Mouse (Mus musculus) liver, embryonic 11.5 days (tissue): ENCODE data around the gene Pcgf3. TPM values are rescaled to one million over a fixed set of nuclear protein-coding genes. Genes with fewer than 3 reads are reported as not detected.

Experiments
- ATAC-seq: fragments of 200-750 bp; cut with Nextera tagmentation; replicated peaks from 2 replicates; pipeline ENCODE4 v1.8.0; 2017; ENCODE audit warnings: moderate number of reproducible peaks, mild to moderate bottlenecking, moderate TSS enrichment, moderate library complexity; ENCODE audit not compliant: low FRiP score
- DNase-seq: peaks from one replicate; pipeline ENCODE4 v3.0.0-alpha.2; 2017; ENCODE audit warnings: low spot score
- H3K27ac ChIP-seq: fragments of 300-500 bp; sonication (generic); 2 replicates; pipeline ENCODE4 v1.5.1; 2014; ENCODE audit warnings: mild to moderate bottlenecking, low read depth, low read length, control low read depth
- H3K27me3 ChIP-seq: fragments of 300-500 bp; sonication (generic); replicated peaks from 2 replicates; pipeline ENCODE4 v1.6.1; 2014; ENCODE audit warnings: low read length, mixed read lengths; ENCODE audit not compliant: control insufficient read depth, insufficient read depth
- H3K36me3 ChIP-seq: fragments of 300-500 bp; sonication (generic); 2 replicates; pipeline ENCODE4 v1.6.1; 2014; ENCODE audit warnings: mild to moderate bottlenecking, low read length, moderate library complexity, mixed read lengths; ENCODE audit not compliant: control insufficient read depth, insufficient read depth
- H3K4me1 ChIP-seq: fragments of 300-500 bp; sonication (generic); replicated peaks from 2 replicates; pipeline ENCODE4 v1.6.1; 2014; ENCODE audit warnings: low read length, mixed read lengths; ENCODE audit not compliant: control insufficient read depth, insufficient read depth
- H3K4me2 ChIP-seq: fragments of 300-500 bp; sonication (generic); 2 replicates; pipeline ENCODE4 v1.6.1; 2014; ENCODE audit warnings: mild to moderate bottlenecking, control low read depth, moderate library complexity
- H3K4me3 ChIP-seq: fragments of 300-500 bp; sonication (generic); 2 replicates; pipeline ENCODE4 v1.5.1; 2014; ENCODE audit warnings: low read depth, low read length, control low read depth
- H3K9ac ChIP-seq: fragments of 300-500 bp; sonication (generic); 2 replicates; pipeline ENCODE4 v1.6.1; 2014; ENCODE audit warnings: low read depth, low read length, control low read depth
- H3K9me3 ChIP-seq: fragments of 300-500 bp; sonication (generic); 2 replicates; pipeline ENCODE4 v1.6.1; 2016; ENCODE audit warnings: low read length, inconsistent platforms, mixed read lengths; ENCODE audit not compliant: control insufficient read depth
- whole genome bisulfite sequencing: fragments of 180-500 bp; shearing (Covaris S2); extraction: QIAGEN DNeasy Blood & Tissue Kit; methylation state at CpG from one replicate; pipeline ENCODE4 v1.1.7; 2014; 5-methylcytosine and 5-hydroxymethylcytosine counted together
- polyA plus RNA-seq: library from polyadenylated mRNA; unstranded; fragments of >200 nt; fragmentation: Nextera tagmentation; extraction: Ambion mirVana; gene quantifications from 2 replicates; pipeline ENCODE4 v1.2.1, GENCODE M21; 2014

The Pcgf3 gene
- polyA plus RNA-seq, 1 experiment from 2014 or later: 19.6 TPM

GRCm38 (mm10) chr5:108521896-108522295, 60.9 kb downstream of the Pcgf3 start:
- Histone ChIP-seq H3K9ac (no peak overlapping the region), H3K4me3 (no peak overlapping the region), H3K36me3 (no peaks in the 10 kb centered on the region), H3K27ac (no peak overlapping the region), H3K9me3 (no peaks in the 10 kb centered on the region), H3K4me1 (no peaks in the 10 kb centered on the region), H3K4me2 (no peak overlapping the region), H3K27me3 (no peaks in the 10 kb centered on the region)
- DNase-seq: no peak
- no peak for ATAC-seq
- WGBS: 74% methylated on average over 3 of the region's 3 CpGs

- Histone ChIP-seq H3K36me3 (no peaks in the 10 kb centered on the region), H3K27ac (no peak overlapping the region), H3K9ac (no peak overlapping the region), H3K9me3 (no peaks in the 10 kb centered on the region), H3K4me1 (no peaks in the 10 kb centered on the region), H3K4me2 (no peak overlapping the region), H3K27me3 (no peaks in the 10 kb centered on the region), H3K4me3 (no peak overlapping the region)
- WGBS: 77% methylated on average over 3 of the region's 3 CpGs
- ATAC-seq (no peak), DNase-seq (no peak)
Measured at GRCm38 (mm10) chr5:108522597-108522996, 61.6 kb downstream of the Pcgf3 start.

GRCm38 (mm10) chr5:108534188-108534587, 73.2 kb downstream of the Pcgf3 start:
- no peak overlapping the region for H3K9ac ChIP-seq
- no peaks in the 10 kb centered on the region for H3K36me3 ChIP-seq
- no peak overlapping the region for H3K4me3 ChIP-seq
- WGBS: 89% methylated on average over 2 of the region's 2 CpGs
- no peaks in the 10 kb centered on the region for H3K27me3 ChIP-seq
- H3K9me3 ChIP-seq: peaks cover 8% of the 10 kb centered on the region; the same call in 1 of the 2 replicates
- no peak for ATAC-seq
- no peak for DNase-seq
- no peak overlapping the region for H3K4me2 ChIP-seq
- no peaks in the 10 kb centered on the region for H3K4me1 ChIP-seq
- H3K27ac ChIP-seq: no peak overlapping the region

- no peak for ATAC-seq
- Histone ChIP-seq H3K4me2 (no peak overlapping the region), H3K4me1 (no peaks in the 10 kb centered on the region), H3K27ac (no peak overlapping the region), H3K27me3 (peaks cover 10% of the 10 kb centered on the region), H3K4me3 (no peak overlapping the region), H3K9me3 (no peaks in the 10 kb centered on the region), H3K9ac (no peak overlapping the region), H3K36me3 (no peaks in the 10 kb centered on the region)
- 59% methylated on average over 7 of the region's 7 CpGs for WGBS
- no peak for DNase-seq
Measured at GRCm38 (mm10) chr5:108543516-108544291, 82.7 kb downstream of the Pcgf3 start.

- H3K27me3 ChIP-seq: peaks cover 38% of the 10 kb centered on the region
- DNase-seq: no peak
- H3K9me3 ChIP-seq: no peaks in the 10 kb centered on the region
- H3K27ac ChIP-seq: no peak overlapping the region
- H3K4me2 ChIP-seq: no peak overlapping the region
- H3K4me3 ChIP-seq: no peak overlapping the region
- 86% methylated on average over 5 of the region's 5 CpGs for WGBS
- no peaks in the 10 kb centered on the region for H3K36me3 ChIP-seq
- no peaks in the 10 kb centered on the region; the same call in 1 of the 2 replicates for H3K4me1 ChIP-seq
- no peak for ATAC-seq
- H3K9ac ChIP-seq: no peak overlapping the region
Measured at GRCm38 (mm10) chr5:108547636-108548035, 86.6 kb downstream of the Pcgf3 start.

GRCm38 (mm10) chr5:108549137-108549488, 88.1 kb downstream of the Pcgf3 start:
- no peak overlapping the region for H3K27ac ChIP-seq
- ATAC-seq: no peak
- no peaks in the 10 kb centered on the region for H3K9me3 ChIP-seq
- H3K9ac ChIP-seq: no peak overlapping the region
- H3K36me3 ChIP-seq: no peaks in the 10 kb centered on the region
- peaks cover 44% of the 10 kb centered on the region for H3K27me3 ChIP-seq
- WGBS: 15% methylated on average over 7 of the region's 7 CpGs
- H3K4me2 ChIP-seq: 0 out of 2 replicates have a peak overlapping the region, but pooled peaks have one; percentile 16
- no peak for DNase-seq
- no peaks in the 10 kb centered on the region; the same call in 1 of the 2 replicates for H3K4me1 ChIP-seq
- no peak overlapping the region for H3K4me3 ChIP-seq

- Histone ChIP-seq H3K27me3 (peaks cover 44% of the 10 kb centered on the region), H3K4me2 (peak within 1 kb of the TSS; percentile 56), H3K9me3 (no peaks in the 10 kb centered on the region), H3K4me3 (peak within 1 kb of the TSS; percentile 21), H3K27ac (no peak within 1 kb of the TSS), H3K9ac (no peak within 1 kb of the TSS), H3K36me3 (no peaks in the 10 kb centered on the region), H3K4me1 (no peaks in the 10 kb centered on the region; the same call in 1 of the 2 replicates)
- WGBS: 2% methylated on average over 56 of the region's 56 CpGs
- peak; percentile 61 for DNase-seq
- no peak; the same call in 1 of the 2 replicates for ATAC-seq
Measured at GRCm38 (mm10) chr5:108549489-108550206, 88.6 kb downstream of the Pcgf3 start, which contains the start of gene Cplx1. TSS of gene Cplx1 (minus strand) at chr5:108550024.

- Histone ChIP-seq H3K27me3 (peaks cover 44% of the 10 kb centered on the region), H3K27ac (no peak overlapping the region), H3K4me2 (peak overlapping the region; percentile 56), H3K9me3 (no peaks in the 10 kb centered on the region), H3K4me3 (peak overlapping the region; percentile 21), H3K36me3 (no peaks in the 10 kb centered on the region), H3K9ac (no peak overlapping the region), H3K4me1 (no peaks in the 10 kb centered on the region; the same call in 1 of the 2 replicates)
- WGBS: 6% methylated on average over 16 of the region's 16 CpGs
- ATAC-seq: no peak
- DNase-seq: no peak
Measured at GRCm38 (mm10) chr5:108550207-108550594, 89.2 kb downstream of the Pcgf3 start.
